Mouse (Mus musculus) midbrain, embryonic 11.5 days (tissue): ENCODE data around the gene Map3k14. TPM values are rescaled to one million over a fixed set of nuclear protein-coding genes. Genes with fewer than 3 reads are reported as not detected.

Experiments
- ATAC-seq: fragments of 200-750 bp; cut with Nextera tagmentation; 2 replicates; pipeline ENCODE4 v1.8.0; 2017; ENCODE audit warnings: moderate TSS enrichment, moderate library complexity; ENCODE audit not compliant: low FRiP score
- DNase-seq: peaks from one replicate; pipeline ENCODE4 v3.0.0; 2015; ENCODE audit warnings: low spot score; ENCODE audit errors: missing footprints
- H3K27ac ChIP-seq: fragments of 300-500 bp; sonication (generic); 2 replicates; pipeline ENCODE4 v1.5.1; 2014; ENCODE audit warnings: low read depth, low read length
- H3K27me3 ChIP-seq: fragments of 300-500 bp; sonication (generic); 2 replicates; pipeline ENCODE4 v1.6.1; 2014; ENCODE audit warnings: mild to moderate bottlenecking, low read length, moderate library complexity, mixed read lengths; ENCODE audit not compliant: control insufficient read depth, insufficient read depth
- H3K36me3 ChIP-seq: fragments of 300-500 bp; sonication (generic); 2 replicates; pipeline ENCODE4 v1.6.1; 2014; ENCODE audit warnings: mild to moderate bottlenecking, low read length, moderate library complexity, mixed read lengths; ENCODE audit not compliant: control insufficient read depth, insufficient read depth
- H3K4me1 ChIP-seq: fragments of 300-500 bp; sonication (generic); 2 replicates; pipeline ENCODE4 v1.6.1; 2014; ENCODE audit warnings: low read length; ENCODE audit not compliant: control insufficient read depth, insufficient read depth
- H3K4me2 ChIP-seq: fragments of 300-500 bp; sonication (generic); 2 replicates; pipeline ENCODE4 v1.6.1; 2014; ENCODE audit warnings: mild to moderate bottlenecking, moderate library complexity
- H3K4me3 ChIP-seq: fragments of 300-500 bp; sonication (generic); 2 replicates; pipeline ENCODE4 v1.5.1; 2014; ENCODE audit warnings: low read depth, low read length
- H3K9ac ChIP-seq: fragments of 300-500 bp; sonication (generic); 2 replicates; pipeline ENCODE4 v1.6.1; 2014; ENCODE audit warnings: low read length
- H3K9me3 ChIP-seq: fragments of 300-500 bp; sonication (generic); 2 replicates; pipeline ENCODE4 v1.6.1; 2016; ENCODE audit warnings: low read length; ENCODE audit not compliant: control insufficient read depth
- whole genome bisulfite sequencing: fragments of 180-500 bp; shearing (Covaris S2); extraction: QIAGEN DNeasy Blood & Tissue Kit; methylation state at CpG from one replicate; pipeline ENCODE4 v1.1.7; 2014; 5-methylcytosine and 5-hydroxymethylcytosine counted together
- polyA plus RNA-seq: library from polyadenylated mRNA; unstranded; fragments of >200 nt; fragmentation: Nextera tagmentation; extraction: Ambion mirVana; gene quantifications from 2 replicates; pipeline ENCODE4 v1.2.1, GENCODE M21; 2014

The Map3k14 gene
- polyA plus RNA-seq, result 2.3 and 3.3 TPM in 2 replicates

- Histone ChIP-seq H3K4me1 (peaks cover 45% of the 10 kb centered on the region), H3K4me3 (peak within 1 kb of the TSS; percentile 68), H3K4me2 (peak within 1 kb of the TSS; percentile 70), H3K27ac (peak within 1 kb of the TSS; percentile 87), H3K9ac (peak within 1 kb of the TSS; percentile 84), H3K36me3 (no peaks in the 10 kb centered on the region), H3K27me3 (no peaks in the 10 kb centered on the region), H3K9me3 (no peaks in the 10 kb centered on the region)
- ATAC-seq, result peak; percentile 98
- WGBS, result 1% methylated on average over 54 of the region's 55 CpGs
- DNase-seq, result peak; percentile 100
These were observed at the start of gene Map3k14 for GRCm38 (mm10) chr11:103267346-103268219. TSS of gene Map3k14 (minus strand) at chr11:103267472.

DNA sequence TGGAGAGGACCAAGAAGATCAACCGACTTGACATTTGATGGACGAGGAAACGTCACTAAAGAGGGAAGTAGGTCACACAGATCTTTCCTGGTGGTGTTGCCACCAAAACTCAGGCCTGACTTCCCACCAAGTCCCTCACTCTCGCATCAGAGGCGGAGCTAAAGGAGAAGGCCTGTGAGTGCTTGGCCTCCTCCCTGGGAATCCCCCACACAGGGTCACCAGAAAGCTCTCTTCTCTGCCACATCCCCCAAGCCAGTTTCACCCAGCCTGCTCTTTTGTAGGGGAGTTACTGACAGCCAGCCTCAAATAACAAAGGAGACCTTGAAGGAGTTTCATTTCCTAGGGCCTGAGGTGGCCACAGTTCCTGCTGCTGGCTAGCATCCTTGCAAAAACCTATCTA is 48.1 kb upstream of the Map3k14 start:
- no peak for DNase-seq
- Histone ChIP-seq H3K27ac (no peak overlapping the region), H3K4me1 (peaks cover 3% of the 10 kb centered on the region; the same call in 1 of the 2 replicates), H3K27me3 (no peaks in the 10 kb centered on the region), H3K9me3 (no peaks in the 10 kb centered on the region), H3K9ac (no peak overlapping the region), H3K36me3 (no peaks in the 10 kb centered on the region), H3K4me3 (no peak overlapping the region), H3K4me2 (no peak overlapping the region)
- WGBS, result 85% methylated on average over 5 of the region's 5 CpGs
- ATAC-seq, result no peak

- Histone ChIP-seq H3K27ac (no peak overlapping the region), H3K4me3 (no peak overlapping the region), H3K9ac (no peak overlapping the region), H3K9me3 (no peaks in the 10 kb centered on the region), H3K4me2 (no peak overlapping the region), H3K36me3 (no peaks in the 10 kb centered on the region), H3K4me1 (peaks cover 3% of the 10 kb centered on the region; the same call in 1 of the 2 replicates), H3K27me3 (no peaks in the 10 kb centered on the region)
- DNase-seq (no peak), ATAC-seq (no peak)
- 82% methylated on average over 10 of the region's 10 CpGs for WGBS
These were observed 47.6 kb upstream of the Map3k14 start for GRCm38 (mm10) chr11:103314736-103315374.

DNA sequence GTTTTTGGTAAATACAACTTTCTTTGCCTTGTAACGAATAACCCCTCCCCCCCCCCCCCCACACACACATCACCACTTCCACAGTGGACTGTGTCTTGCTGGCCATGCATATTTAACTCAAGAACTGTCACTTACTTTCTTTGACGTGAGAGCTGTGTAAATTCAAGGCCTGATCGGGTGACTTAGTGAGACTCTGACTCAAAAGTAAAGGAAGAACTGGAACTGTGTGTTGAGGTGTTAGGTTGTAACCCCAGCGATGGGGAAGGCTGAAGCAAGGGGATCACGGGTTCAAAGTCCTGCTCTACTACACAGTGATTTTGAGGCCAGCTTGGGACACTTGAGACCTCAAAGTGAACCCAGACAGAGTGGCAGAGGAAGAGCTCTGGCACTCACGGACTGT is 46.3 kb upstream of the Map3k14 start:
- H3K4me2 ChIP-seq, result no peak overlapping the region
- DNase-seq, result peak; percentile 47
- no peaks in the 10 kb centered on the region for H3K9me3 ChIP-seq
- 86% methylated on average over 6 of the region's 6 CpGs for WGBS
- H3K27me3 ChIP-seq, result no peaks in the 10 kb centered on the region
- H3K9ac ChIP-seq, result no peak overlapping the region
- no peaks in the 10 kb centered on the region for H3K36me3 ChIP-seq
- H3K27ac ChIP-seq, result no peak overlapping the region
- ATAC-seq, result no peak
- no peak overlapping the region for H3K4me3 ChIP-seq
- H3K4me1 ChIP-seq, result peaks cover 3% of the 10 kb centered on the region; the same call in 1 of the 2 replicates

GRCm38 (mm10) chr11:103312655-103313255 is 45.5 kb upstream of the Map3k14 start:
- Histone ChIP-seq H3K27ac (no peak overlapping the region), H3K4me2 (no peak overlapping the region), H3K27me3 (no peaks in the 10 kb centered on the region), H3K4me1 (peaks cover 3% of the 10 kb centered on the region; the same call in 1 of the 2 replicates), H3K9me3 (no peaks in the 10 kb centered on the region), H3K4me3 (no peak overlapping the region), H3K36me3 (no peaks in the 10 kb centered on the region), H3K9ac (no peak overlapping the region)
- WGBS, result 52% methylated on average over 8 of the region's 8 CpGs
- ATAC-seq (no peak), DNase-seq (peak; percentile 85)

GRCm38 (mm10) chr11:103311960-103312611 is 44.8 kb upstream of the Map3k14 start:
- Histone ChIP-seq H3K27me3 (no peaks in the 10 kb centered on the region), H3K4me1 (peaks cover 3% of the 10 kb centered on the region; the same call in 1 of the 2 replicates), H3K9me3 (no peaks in the 10 kb centered on the region), H3K27ac (no peak overlapping the region), H3K36me3 (no peaks in the 10 kb centered on the region), H3K4me3 (peak overlapping the region; percentile 21), H3K4me2 (peak overlapping the region; percentile 51), H3K9ac (peak overlapping the region; percentile 44)
- WGBS, result 9% methylated on average over 30 of the region's 30 CpGs
- ATAC-seq, result no peak
- peak; percentile 88 for DNase-seq

- Histone ChIP-seq H3K9me3 (no peaks in the 10 kb centered on the region), H3K9ac (no peak overlapping the region), H3K27ac (no peak overlapping the region), H3K36me3 (no peaks in the 10 kb centered on the region), H3K4me1 (peaks cover 3% of the 10 kb centered on the region; the same call in 1 of the 2 replicates), H3K4me3 (no peak overlapping the region), H3K27me3 (no peaks in the 10 kb centered on the region), H3K4me2 (no peak overlapping the region)
- 80% methylated on average over 10 of the region's 10 CpGs for WGBS
- no peak for ATAC-seq
- DNase-seq, result peak; percentile 75
These were observed 42.8 kb upstream of the Map3k14 start for GRCm38 (mm10) chr11:103309956-103310574.

DNA sequence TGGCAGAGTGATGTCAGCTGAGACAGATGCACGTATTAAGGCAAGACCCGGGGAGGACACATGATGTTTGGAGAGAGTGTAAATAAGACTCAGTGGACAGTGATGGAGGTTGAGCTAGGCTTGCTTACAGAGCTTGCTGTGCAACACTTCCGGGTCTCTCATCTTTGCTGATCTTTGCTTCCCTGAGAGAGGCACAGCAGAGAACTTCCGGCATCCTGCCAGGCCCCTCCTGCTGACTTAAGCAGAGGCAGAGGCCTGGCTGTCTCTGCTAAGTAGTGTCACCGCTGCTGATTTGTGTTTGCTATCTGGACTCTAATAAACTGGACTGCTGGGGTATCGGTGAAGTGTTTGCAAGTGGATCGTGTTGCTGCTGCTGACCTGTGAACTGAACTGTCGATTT is 40.6 kb upstream of the Map3k14 start:
- H3K4me1 ChIP-seq, result peaks cover 3% of the 10 kb centered on the region; the same call in 1 of the 2 replicates
- ATAC-seq, result no peak

More for the DNA sequence above, 40.6 kb upstream of the Map3k14 start:
- Histone ChIP-seq H3K9me3 (no peaks in the 10 kb centered on the region), H3K4me3 (no peak overlapping the region), H3K4me2 (no peak overlapping the region), H3K27ac (no peak overlapping the region), H3K36me3 (no peaks in the 10 kb centered on the region), H3K9ac (no peak overlapping the region), H3K27me3 (no peaks in the 10 kb centered on the region)
- no peak for DNase-seq
- WGBS, result 72% methylated on average over 8 of the region's 8 CpGs
